Mouse (Mus musculus) telencephalon, adult 2 months (tissue): Measurements from ENCODE around the gene Hipk3.

Experiments
- DNase-seq: peaks from one replicate; pipeline ENCODE4 v3.0.0-alpha.2; 2011; ENCODE audit warnings: low read depth, low spot score

The Hipk3 gene

GRCm38 (mm10) chr2:104413011-104413410 lies 81.2 kb downstream of the Hipk3 start:
- DNase-seq: no peak

GRCm38 (mm10) chr2:104412496-104412895 lies 81.8 kb downstream of the Hipk3 start:
- no peak for DNase-seq

- no peak for DNase-seq
These were observed 82.4 kb downstream of the Hipk3 start for GRCm38 (mm10) chr2:104411806-104412205.

DNA sequence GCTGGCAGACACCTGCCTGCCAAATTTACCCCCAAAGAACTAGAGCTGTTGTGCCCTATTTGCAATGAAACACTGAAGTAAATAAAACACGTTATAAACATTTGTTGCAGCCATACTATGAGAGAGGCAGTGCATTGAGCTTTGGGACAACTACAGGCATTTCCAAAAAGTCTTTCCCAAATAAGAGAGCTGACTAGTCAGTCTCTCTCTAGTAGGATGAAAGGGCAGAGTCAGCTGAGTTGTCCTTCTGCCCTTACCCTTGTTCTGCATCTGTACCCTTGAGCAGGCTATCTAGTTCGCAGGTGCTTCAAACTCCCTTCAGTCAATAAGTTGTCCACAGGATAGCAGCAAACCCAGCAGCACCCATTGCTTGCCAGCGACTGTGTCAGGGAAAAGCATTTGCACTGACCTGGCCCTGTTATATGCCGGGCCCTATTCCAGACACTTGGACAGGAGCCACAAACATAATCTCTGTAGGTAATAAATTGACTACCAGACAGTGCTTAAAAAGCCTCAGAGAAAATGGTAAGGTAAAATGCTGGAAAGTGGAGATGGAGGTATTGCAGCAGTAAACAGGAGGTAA lies 83.2 kb downstream of the Hipk3 start, which contains the start of gene D430041D05Rik:
Gene D430041D05Rik, minus strand, starts transcription at position 51 of the 583 bp plus-strand sequence.
- no peak for DNase-seq

GRCm38 (mm10) chr2:104409851-104410821 lies 84.1 kb downstream of the Hipk3 start:
- no peak for DNase-seq

GRCm38 (mm10) chr2:104408351-104408750 lies 85.9 kb downstream of the Hipk3 start:
- DNase-seq: no peak

DNA sequence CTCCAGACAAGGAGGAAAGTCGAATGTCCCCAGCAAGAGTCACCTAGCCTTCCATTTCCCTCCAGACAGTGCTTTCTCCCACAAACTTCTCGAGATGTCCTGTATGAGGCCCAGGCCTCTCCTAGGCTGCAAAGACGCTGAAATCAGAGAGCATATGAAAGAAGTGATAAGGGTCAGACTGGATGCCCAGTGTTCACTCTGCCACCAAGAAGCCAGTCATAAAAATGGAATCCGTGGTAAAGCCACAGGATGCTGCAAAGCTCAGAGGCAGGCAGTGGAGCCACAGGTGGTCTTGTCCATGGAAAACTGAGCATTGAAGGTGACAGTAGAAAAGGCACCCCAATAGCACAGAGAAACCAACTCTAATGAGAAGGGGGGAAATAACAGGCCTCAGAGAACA lies 86.3 kb downstream of the Hipk3 start:
- DNase-seq: no peak

DNA sequence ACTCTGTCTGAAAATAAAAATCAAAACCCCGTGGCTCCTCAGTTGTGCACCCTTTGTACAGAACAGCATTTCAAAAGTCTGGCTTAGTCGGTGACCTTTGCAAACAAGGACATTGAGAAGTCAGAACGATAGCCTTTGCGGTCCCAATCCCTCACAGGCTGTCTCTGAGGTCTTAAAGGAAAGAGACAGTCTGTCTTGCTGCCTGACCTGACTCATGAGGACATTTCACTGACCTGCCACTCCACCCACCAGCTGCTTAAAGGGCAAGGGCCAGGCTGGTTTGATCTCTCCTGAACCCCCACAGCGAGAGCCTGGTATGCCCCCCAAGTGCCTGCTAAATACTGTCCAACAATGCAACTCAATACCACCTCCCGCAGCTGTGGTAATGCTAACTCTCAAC lies 90.2 kb downstream of the Hipk3 start:
- DNase-seq: no peak

- DNase-seq: no peak
These were observed 95.5 kb downstream of the Hipk3 start for GRCm38 (mm10) chr2:104398651-104399290.

GRCm38 (mm10) chr2:104395961-104396360 lies 98.3 kb downstream of the Hipk3 start:
- no peak for DNase-seq

DNA sequence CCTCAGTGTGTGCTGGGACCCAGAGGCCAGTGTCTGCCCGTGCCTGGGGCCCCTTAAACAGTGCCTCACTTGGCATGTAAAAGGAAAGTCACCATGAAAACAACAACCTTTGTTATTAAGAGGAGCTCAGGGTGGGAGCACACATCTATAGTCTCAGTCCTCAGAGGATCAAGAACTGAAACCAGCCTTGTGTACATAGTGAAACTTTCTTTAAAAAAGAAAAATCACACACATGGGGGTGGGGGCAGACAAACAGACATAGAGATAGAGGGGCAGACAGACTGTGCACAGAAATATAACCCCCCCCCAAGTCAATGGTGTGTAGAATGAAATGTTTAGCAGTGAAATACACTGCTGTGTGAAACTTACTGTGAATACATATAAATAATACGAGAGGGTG lies 99.5 kb downstream of the Hipk3 start:
- DNase-seq: no peak

- DNase-seq: no peak
These were observed 101.4 kb downstream of the Hipk3 start for GRCm38 (mm10) chr2:104392700-104393312.

DNA sequence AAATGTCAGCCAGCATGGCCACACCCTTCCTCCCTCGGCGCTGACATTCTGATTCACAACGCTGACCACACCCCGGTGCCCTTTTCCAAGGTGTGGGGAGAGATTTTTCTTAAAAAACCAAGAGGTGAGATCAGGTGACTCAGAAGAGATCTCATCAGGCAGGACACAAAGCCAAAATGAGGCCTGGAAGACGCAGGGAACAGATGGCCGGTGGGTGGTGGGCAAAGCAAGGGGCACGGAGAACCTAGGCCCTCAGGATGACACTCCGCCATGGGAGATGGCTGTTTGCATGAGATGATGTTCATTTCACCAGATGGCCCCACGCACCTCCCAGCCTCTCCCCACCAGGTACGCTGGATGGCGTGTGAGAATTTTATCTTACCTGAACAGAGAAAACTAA lies 105.0 kb downstream of the Hipk3 start:
- DNase-seq: no peak

- no peak for DNase-seq
These were observed 108.3 kb downstream of the Hipk3 start for GRCm38 (mm10) chr2:104385941-104386340.

DNA sequence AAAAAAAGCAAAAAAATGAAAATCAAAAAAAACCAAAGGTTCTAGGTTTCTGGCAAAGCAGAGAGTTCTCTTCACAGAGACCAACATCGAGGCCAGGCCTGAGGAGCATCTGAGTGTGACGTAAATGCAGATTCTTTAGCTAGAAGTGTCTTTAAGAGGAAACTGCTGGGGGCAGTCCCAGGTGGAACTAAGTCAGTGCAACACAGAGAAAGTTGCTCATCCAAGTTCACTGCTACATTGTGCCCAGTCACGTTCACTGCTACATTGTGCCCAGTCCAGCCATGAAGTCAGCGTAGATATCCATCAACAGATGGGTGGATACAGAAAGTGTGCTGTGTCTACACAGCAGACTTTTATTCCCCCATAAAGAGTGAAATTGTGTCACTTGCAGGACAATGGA lies 110.7 kb downstream of the Hipk3 start:
- no peak for DNase-seq

DNA sequence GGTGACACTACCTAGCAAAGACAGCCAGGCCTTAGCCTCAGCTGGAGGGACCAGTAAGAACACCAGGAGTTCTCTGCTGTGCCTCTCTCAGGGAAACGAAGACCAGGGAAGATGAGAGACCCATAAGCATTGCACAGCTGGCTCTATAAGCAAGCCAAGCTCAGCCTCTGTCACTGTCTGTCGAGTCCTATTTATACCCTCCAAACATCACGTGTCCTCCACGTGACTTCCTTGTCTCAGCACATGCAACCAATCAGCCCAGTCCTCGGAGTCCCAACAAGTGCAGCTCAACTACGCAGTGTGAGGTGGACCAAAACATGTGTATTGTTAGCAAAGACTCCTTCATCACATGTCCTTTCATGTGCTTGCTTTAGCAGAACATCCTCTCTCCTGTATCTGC lies 111.4 kb downstream of the Hipk3 start:
- DNase-seq: no peak

DNA sequence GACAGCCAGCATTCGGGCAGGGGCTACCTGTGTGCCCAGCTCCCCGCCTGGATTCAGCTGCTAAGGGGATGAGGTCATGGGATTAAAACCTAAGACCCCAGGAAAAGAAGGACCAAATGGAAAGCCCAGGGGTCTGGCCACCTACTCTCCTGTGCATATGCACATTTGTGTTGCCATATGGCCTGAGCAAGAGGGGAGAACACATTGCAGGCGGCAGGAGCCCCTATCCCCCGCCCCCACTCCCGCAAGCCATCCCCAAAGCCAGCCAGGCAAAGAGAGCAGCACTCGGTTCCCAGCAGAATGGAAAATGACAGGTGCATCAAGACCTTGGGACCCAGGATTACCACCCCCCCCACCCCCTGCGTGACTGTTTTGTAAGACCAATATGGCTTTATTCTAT lies 114.9 kb downstream of the Hipk3 start:
- DNase-seq: no peak

DNA sequence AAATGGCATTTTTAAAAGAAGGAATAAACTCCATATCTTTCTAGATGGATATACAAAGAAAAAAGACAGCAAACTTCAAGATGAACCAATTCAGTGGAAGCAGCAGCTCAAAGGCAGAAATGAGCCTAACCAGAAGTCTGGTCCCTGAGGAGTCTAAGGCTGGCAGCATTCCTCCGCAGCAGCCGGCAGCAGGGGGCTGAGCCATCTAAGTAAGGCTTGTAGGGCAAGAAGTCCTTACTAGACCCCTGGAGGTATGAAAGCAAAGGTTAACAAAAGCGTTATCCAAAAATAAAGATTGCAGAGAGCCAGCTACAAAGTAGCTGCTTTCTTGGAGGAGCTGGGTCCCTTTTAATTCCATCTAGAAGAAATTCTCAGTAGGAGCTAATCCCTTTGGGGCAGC lies 115.5 kb downstream of the Hipk3 start:
- DNase-seq: no peak

DNA sequence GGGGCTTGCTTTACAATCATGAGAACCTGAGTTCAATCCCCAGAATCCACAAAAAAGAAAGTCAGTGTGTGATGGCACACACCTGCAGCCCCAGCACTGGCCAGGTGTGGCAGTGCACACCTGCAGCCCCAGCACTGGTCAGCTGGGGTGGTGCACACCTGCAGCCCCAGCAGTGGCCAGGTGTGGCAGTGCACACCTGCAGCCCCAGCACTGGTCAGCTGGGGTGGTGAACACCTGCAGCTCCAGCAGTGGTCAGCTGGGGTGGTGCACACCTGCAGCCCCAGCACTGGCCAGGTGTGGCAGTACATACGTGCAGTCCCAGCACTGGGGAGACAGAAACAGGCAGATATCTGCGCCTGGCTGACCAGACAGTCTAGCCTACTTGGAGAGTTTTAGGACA lies 116.3 kb downstream of the Hipk3 start:
- DNase-seq: no peak
